Mouse (Mus musculus): ENCODE measurements at regions not wholly inside any gene's neighbourhood (a gene's known extent, or its start where the extent isn't known, plus 50 kb on each side); places are given as distances from the start of the nearest gene placed in this dataset.

GRCm38 (mm10) chr16:12638971-12639640 lies 470.4 kb upstream of the Ercc4 start:
- no peak for TF ChIP-seq CTCF (conservative IDR thresholded peaks at IDR 0.05; ENCODE audit: low read length)
- TF ChIP-seq NANOG (IDR thresholded peaks at IDR 0.05; ENCODE audit: borderline replicate concordance, low read length): no peak
- no peak for TF ChIP-seq POU5F1 (IDR thresholded peaks at IDR 0.05; ENCODE audit: borderline replicate concordance, low read length)

Data from E14TG2a.4 (cell line).